Mouse (Mus musculus) neural tube, embryonic 12.5 days (tissue): ENCODE results near the gene Rbbp6. TPM values are rescaled to one million over a fixed set of nuclear protein-coding genes. Genes with fewer than 3 reads are reported as not detected.

ENCODE experiments used
- ATAC-seq: fragments of 200-750 bp; cut with Nextera tagmentation; 2 replicates; pipeline ENCODE4 v1.8.0; 2017; ENCODE audit warnings: low read depth, mild to moderate bottlenecking, moderate TSS enrichment, moderate library complexity; ENCODE audit not compliant: low FRiP score
- H3K27ac ChIP-seq: fragments of 300-500 bp; sonication (generic); 2 replicates; pipeline ENCODE4 v1.5.1; 2016
- H3K27me3 ChIP-seq: fragments of 300-500 bp; sonication (generic); replicated peaks from 2 replicates; pipeline ENCODE4 v1.6.1; 2016; ENCODE audit warnings: mild to moderate bottlenecking
- H3K36me3 ChIP-seq: fragments of 300-500 bp; sonication (generic); 2 replicates; pipeline ENCODE4 v1.6.1; 2016; ENCODE audit warnings: mild to moderate bottlenecking
- H3K4me1 ChIP-seq: fragments of 300-500 bp; sonication (generic); 2 replicates; pipeline ENCODE4 v1.6.1; 2016
- H3K4me2 ChIP-seq: fragments of 300-500 bp; sonication (generic); replicated peaks from 2 replicates; pipeline ENCODE4 v1.6.1; 2016; ENCODE audit warnings: mild to moderate bottlenecking
- H3K4me3 ChIP-seq: fragments of 300-500 bp; sonication (generic); 2 replicates; pipeline ENCODE4 v1.5.1; 2016
- H3K9ac ChIP-seq: fragments of 300-500 bp; sonication (generic); 2 replicates; pipeline ENCODE4 v1.6.1; 2016; ENCODE audit warnings: mild to moderate bottlenecking
- H3K9me3 ChIP-seq: fragments of 300-500 bp; sonication (generic); 2 replicates; pipeline ENCODE4 v1.6.1; 2016; ENCODE audit warnings: mild to moderate bottlenecking
- WGBS: fragments of 180-500 bp; shearing (Covaris S2); methylation state at CpG from one replicate; pipeline ENCODE4 v1.1.7; 2016; 5-methylcytosine and 5-hydroxymethylcytosine counted together
- polyA plus RNA-seq: library from polyadenylated mRNA; unstranded; fragments of >200 nt; fragmentation: Nextera tagmentation; extraction: Ambion mirVana; gene quantifications from 2 replicates; pipeline ENCODE4 v1.2.1, GENCODE M21; 2016

The Rbbp6 gene
- polyA plus RNA-seq, 1 experiment from 2014 or later = 31.9 TPM

DNA sequence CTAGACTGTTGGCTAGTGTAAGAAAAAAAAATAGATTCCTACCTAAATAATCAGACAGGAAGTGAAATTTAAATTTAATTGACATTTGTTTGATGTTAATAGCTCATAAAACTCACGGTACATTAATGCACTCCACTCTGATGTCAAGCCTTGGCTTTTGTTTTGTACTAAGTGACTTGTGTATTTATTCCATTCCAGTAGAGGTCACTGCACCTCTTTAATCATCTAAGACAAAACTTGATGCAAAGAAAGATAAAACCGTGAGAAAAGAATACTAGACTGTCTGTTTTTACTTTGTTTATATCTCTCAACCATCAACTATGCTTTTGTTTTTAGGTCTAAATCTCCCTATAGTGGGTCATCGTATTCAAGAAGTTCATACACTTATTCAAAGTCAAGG is 32.7 kb downstream of the Rbbp6 start:
- 93% methylated on average over 3 of the region's 3 CpGs for WGBS
- Histone ChIP-seq H3K4me1 (no peaks in the 10 kb centered on the region), H3K27ac (no peak overlapping the region), H3K27me3 (no peaks in the 10 kb centered on the region), H3K36me3 (peaks cover 82% of the 10 kb centered on the region), H3K4me2 (no peak overlapping the region), H3K4me3 (no peak overlapping the region), H3K9ac (no peak overlapping the region), H3K9me3 (no peaks in the 10 kb centered on the region)
- no peak for ATAC-seq

- no peak for ATAC-seq
- no peak overlapping the region for H3K9ac ChIP-seq
- no peaks in the 10 kb centered on the region for H3K9me3 ChIP-seq
Observed at GRCm38 (mm10) chr7:122999871-123000396, 34.4 kb downstream of the Rbbp6 start.

DNA sequence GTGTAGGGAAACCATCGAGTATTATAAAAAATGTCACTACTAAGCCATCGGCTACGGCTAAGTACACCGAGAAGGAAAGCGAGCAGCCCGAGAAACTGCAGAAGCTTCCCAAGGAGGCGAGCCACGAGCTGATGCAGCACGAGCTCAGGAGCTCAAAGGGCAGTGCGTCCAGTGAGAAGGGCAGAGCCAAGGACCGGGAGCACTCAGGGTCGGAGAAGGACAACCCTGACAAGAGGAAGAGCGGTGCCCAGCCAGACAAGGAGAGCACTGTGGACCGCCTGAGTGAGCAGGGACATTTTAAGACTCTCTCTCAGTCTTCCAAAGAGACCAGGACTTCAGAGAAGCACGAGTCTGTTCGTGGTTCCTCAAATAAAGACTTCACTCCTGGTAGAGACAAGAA is 35.3 kb downstream of the Rbbp6 start:
- 96% methylated on average over 16 of the region's 16 CpGs for WGBS
- H3K4me1 ChIP-seq = no peaks in the 10 kb centered on the region

More at GRCm38 (mm10) chr7:122999871-123000396, 34.4 kb downstream of the Rbbp6 start:
- Histone ChIP-seq H3K27ac (no peak overlapping the region), H3K36me3 (peaks cover 83% of the 10 kb centered on the region), H3K4me3 (no peak overlapping the region), H3K4me2 (no peak overlapping the region), H3K27me3 (no peaks in the 10 kb centered on the region), H3K4me1 (no peaks in the 10 kb centered on the region)
- WGBS = 94% methylated on average over 11 of the region's 11 CpGs

DNA sequence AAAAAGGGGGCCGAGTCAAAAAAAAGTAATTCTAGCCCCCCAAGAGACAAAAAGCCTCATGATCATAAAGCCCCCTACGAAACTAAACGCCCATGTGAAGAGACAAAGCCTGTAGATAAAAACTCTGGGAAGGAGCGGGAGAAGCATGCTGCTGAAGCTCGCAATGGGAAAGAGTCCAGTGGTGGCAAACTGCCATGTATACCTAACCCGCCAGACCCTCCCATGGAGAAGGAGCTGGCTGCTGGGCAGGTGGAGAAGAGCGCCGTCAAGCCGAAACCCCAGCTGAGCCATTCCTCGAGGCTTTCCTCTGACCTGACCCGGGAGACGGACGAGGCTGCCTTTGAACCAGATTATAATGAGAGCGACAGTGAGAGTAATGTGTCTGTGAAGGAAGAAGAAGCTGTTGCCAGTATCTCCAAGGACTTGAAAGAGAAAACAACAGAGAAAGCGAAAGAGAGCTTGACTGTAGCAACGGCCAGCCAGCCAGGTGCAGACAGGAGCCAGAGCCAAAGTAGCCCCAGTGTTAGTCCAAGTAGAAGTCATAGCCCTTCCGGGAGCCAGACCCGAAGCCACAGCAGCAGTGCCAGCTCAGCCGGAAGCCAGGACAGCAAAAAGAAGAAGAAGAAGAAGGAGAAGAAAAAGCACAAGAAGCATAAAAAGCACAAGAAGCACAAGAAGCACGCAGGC is 36.0 kb downstream of the Rbbp6 start:
- no peak for ATAC-seq
- no peak overlapping the region for H3K9ac ChIP-seq
- 90% methylated on average over 20 of the region's 20 CpGs for WGBS
- H3K4me2 ChIP-seq = no peak overlapping the region
- no peaks in the 10 kb centered on the region for H3K27me3 ChIP-seq
- no peak overlapping the region for H3K4me3 ChIP-seq
- no peak overlapping the region for H3K27ac ChIP-seq
- no peaks in the 10 kb centered on the region for H3K4me1 ChIP-seq
- H3K36me3 ChIP-seq = peaks cover 75% of the 10 kb centered on the region
- H3K9me3 ChIP-seq = no peaks in the 10 kb centered on the region

More for the DNA sequence above, 35.3 kb downstream of the Rbbp6 start:
- Histone ChIP-seq H3K27ac (no peak overlapping the region), H3K9me3 (no peaks in the 10 kb centered on the region), H3K4me3 (no peak overlapping the region), H3K9ac (no peak overlapping the region), H3K36me3 (peaks cover 76% of the 10 kb centered on the region), H3K27me3 (no peaks in the 10 kb centered on the region), H3K4me2 (no peak overlapping the region)
- no peak for ATAC-seq

DNA sequence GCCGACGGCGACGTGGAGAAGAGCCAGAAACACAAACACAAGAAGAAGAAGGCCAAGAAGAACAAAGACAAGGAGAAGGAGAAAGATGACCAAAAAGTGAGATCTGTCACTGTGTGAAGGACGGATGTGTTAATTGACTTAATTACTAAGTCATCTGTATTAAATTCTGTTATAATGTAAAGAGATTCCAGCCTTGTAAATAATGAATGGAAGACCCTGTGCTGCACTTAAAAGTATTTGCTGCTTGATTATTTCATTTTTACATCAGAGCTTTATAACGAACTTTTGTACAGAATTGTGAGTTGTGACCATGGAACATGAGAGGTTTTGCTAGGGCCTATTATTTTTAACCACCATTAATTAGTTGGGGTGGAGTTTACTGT is 36.5 kb downstream of the Rbbp6 start:
- no peaks in the 10 kb centered on the region for H3K4me1 ChIP-seq
- 97% methylated on average over 6 of the region's 6 CpGs for WGBS
- H3K36me3 ChIP-seq = peaks cover 70% of the 10 kb centered on the region

DNA sequence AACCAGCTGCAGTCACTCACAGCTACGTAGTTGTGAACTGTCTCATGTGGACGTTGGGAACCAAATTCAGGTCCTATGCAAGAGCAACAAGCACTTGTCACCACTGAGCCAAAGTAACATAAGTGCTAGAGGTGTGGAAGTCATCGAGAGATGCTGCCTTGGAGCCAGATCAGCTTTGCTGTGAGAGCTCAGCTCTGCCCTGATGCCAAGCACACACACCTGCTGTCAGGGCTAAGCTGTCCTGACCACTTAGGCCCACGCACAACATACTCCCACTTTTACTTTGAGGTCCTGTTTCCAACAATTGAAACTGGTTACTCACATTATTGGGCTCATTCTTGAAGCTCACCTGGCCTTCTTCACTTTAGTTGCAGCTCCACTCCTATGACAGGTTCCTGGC is 37.7 kb downstream of the Rbbp6 start:
- 94% methylated on average over 4 of the region's 4 CpGs for WGBS
- no peaks in the 10 kb centered on the region for H3K27me3 ChIP-seq

More for the DNA sequence above, 36.5 kb downstream of the Rbbp6 start:
- no peak overlapping the region for H3K4me2 ChIP-seq
- no peak overlapping the region for H3K27ac ChIP-seq
- no peaks in the 10 kb centered on the region for H3K27me3 ChIP-seq
- H3K9ac ChIP-seq = no peak overlapping the region
- H3K9me3 ChIP-seq = no peaks in the 10 kb centered on the region
- no peak overlapping the region for H3K4me3 ChIP-seq
- no peak for ATAC-seq

GRCm38 (mm10) chr7:123004442-123004841 is 39.0 kb downstream of the Rbbp6 start:
- H3K9me3 ChIP-seq = no peaks in the 10 kb centered on the region
- no peak overlapping the region for H3K27ac ChIP-seq
- no peaks in the 10 kb centered on the region for H3K4me1 ChIP-seq
- no peak overlapping the region for H3K4me2 ChIP-seq
- H3K36me3 ChIP-seq = peaks cover 49% of the 10 kb centered on the region
- H3K9ac ChIP-seq = no peak overlapping the region
- ATAC-seq = no peak
- 94% methylated on average over 5 of the region's 5 CpGs for WGBS
- no peaks in the 10 kb centered on the region for H3K27me3 ChIP-seq
- H3K4me3 ChIP-seq = no peak overlapping the region

More for the DNA sequence above, 37.7 kb downstream of the Rbbp6 start:
- Histone ChIP-seq H3K36me3 (peaks cover 62% of the 10 kb centered on the region), H3K9me3 (no peaks in the 10 kb centered on the region), H3K27ac (no peak overlapping the region), H3K9ac (no peak overlapping the region), H3K4me1 (no peaks in the 10 kb centered on the region), H3K4me2 (no peak overlapping the region), H3K4me3 (no peak overlapping the region)
- ATAC-seq = no peak

DNA sequence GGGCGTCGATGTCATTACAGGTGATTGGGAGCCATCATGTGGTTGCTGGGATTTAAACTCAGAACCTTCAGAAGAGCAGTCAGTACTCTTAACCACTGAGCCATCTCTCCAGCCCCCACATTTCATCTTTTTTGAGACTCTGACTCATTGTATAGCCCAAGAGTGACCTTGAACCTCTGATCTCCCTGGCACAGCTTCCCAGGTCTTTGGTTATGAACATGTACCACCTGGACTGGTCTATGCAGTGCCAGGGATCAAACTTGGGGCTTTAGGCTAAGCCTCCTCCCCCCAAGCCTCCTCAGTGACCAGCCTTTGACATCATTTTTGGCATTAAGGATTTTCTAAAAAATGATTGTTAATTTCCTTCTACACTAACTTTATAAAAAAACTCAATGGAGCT is 40.8 kb downstream of the Rbbp6 start:
- H3K4me1 ChIP-seq = no peaks in the 10 kb centered on the region
- no peak overlapping the region for H3K9ac ChIP-seq
- no peak overlapping the region for H3K4me3 ChIP-seq
- WGBS = 66% methylated on average over 2 of the region's 2 CpGs
- H3K9me3 ChIP-seq = no peaks in the 10 kb centered on the region
- no peak overlapping the region for H3K27ac ChIP-seq
- no peaks in the 10 kb centered on the region for H3K27me3 ChIP-seq
- ATAC-seq = no peak
- H3K36me3 ChIP-seq = peaks cover 34% of the 10 kb centered on the region
- no peak overlapping the region for H3K4me2 ChIP-seq

DNA sequence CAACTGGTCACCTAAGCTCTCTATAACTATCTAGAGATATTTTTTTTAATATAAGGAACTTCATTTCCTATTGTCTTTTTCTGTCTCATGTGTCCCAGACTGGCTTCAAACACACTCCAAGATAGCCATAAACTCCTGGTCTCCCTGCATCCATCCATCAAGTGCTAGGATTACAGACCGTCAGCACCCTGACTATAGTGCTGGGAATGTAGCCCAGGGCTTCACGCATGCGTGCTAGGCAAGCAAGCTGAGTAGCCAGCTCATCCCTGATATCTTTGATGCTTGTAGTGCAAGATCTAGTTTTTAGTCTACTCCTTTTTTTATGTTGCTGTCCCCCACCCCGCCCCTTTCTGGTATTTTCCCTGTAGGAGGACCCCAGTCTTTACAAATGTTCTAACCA is 42.3 kb downstream of the Rbbp6 start:
- Histone ChIP-seq H3K4me3 (no peak overlapping the region), H3K4me2 (no peak overlapping the region), H3K27me3 (no peaks in the 10 kb centered on the region), H3K36me3 (peaks cover 21% of the 10 kb centered on the region), H3K9ac (no peak overlapping the region), H3K27ac (no peak overlapping the region), H3K4me1 (no peaks in the 10 kb centered on the region), H3K9me3 (no peaks in the 10 kb centered on the region)
- no peak for ATAC-seq
- WGBS = 77% methylated on average over 4 of the region's 4 CpGs

DNA sequence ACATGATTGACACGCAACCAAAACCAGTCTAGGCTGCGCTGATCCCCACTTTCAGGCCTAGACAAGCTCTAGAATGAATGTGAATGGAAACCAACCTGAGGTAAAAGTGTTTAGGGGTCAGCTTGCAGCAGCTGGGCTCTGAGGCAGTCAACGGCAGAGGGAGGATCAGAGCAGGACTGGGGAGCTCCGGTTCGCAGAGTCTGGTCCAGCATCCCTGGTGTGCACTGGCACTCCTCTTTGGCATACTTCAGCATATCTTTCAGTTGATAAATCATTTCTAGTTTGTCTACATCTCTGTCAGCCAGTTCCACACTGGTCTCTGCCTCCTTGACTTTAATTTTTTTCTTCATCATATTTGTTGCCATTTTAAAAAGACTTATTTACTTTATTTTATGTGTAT is 48.0 kb downstream of the Rbbp6 start:
- no peak overlapping the region for H3K4me2 ChIP-seq
- H3K36me3 ChIP-seq = no peaks in the 10 kb centered on the region
- no peak overlapping the region for H3K9ac ChIP-seq
- no peak overlapping the region for H3K27ac ChIP-seq
- WGBS = 84% methylated on average over 5 of the region's 5 CpGs
- H3K4me3 ChIP-seq = no peak overlapping the region
- no peak for ATAC-seq
- no peaks in the 10 kb centered on the region for H3K9me3 ChIP-seq
- no peaks in the 10 kb centered on the region for H3K27me3 ChIP-seq
- no peaks in the 10 kb centered on the region for H3K4me1 ChIP-seq

GRCm38 (mm10) chr7:123014729-123015128 is 49.2 kb downstream of the Rbbp6 start:
- WGBS = 86% methylated on average over 7 of the region's 7 CpGs
- Histone ChIP-seq H3K4me2 (no peak overlapping the region), H3K4me1 (no peaks in the 10 kb centered on the region), H3K9ac (no peak overlapping the region), H3K4me3 (no peak overlapping the region), H3K36me3 (no peaks in the 10 kb centered on the region), H3K9me3 (no peaks in the 10 kb centered on the region), H3K27ac (no peak overlapping the region), H3K27me3 (no peaks in the 10 kb centered on the region)
- no peak for ATAC-seq

- no peak for ATAC-seq
- Histone ChIP-seq H3K4me2 (no peak overlapping the region), H3K27ac (no peak overlapping the region), H3K9me3 (no peaks in the 10 kb centered on the region), H3K9ac (no peak overlapping the region), H3K36me3 (no peaks in the 10 kb centered on the region), H3K27me3 (no peaks in the 10 kb centered on the region), H3K4me3 (no peak overlapping the region), H3K4me1 (no peaks in the 10 kb centered on the region)
- WGBS = 32% methylated on average over 3 of the region's 3 CpGs
Observed at GRCm38 (mm10) chr7:123017627-123018026, 52.1 kb downstream of the Rbbp6 start.

- Histone ChIP-seq H3K4me1 (peaks cover 5% of the 10 kb centered on the region), H3K27ac (no peak overlapping the region), H3K27me3 (no peaks in the 10 kb centered on the region), H3K4me3 (no peak overlapping the region), H3K9me3 (no peaks in the 10 kb centered on the region), H3K36me3 (no peaks in the 10 kb centered on the region), H3K4me2 (no peak overlapping the region), H3K9ac (no peak overlapping the region)
- WGBS = 70% methylated on average over 9 of the region's 9 CpGs
- ATAC-seq = no peak
Observed at GRCm38 (mm10) chr7:123025123-123025522, 59.6 kb downstream of the Rbbp6 start.
